Mouse (Mus musculus) limb, embryonic 10.5 days (tissue): ENCODE data around the gene Akap8. TPM values are rescaled to one million over a fixed set of nuclear protein-coding genes. Genes with fewer than 3 reads are reported as not detected.

ENCODE experiments used
- DNase-seq: peaks from one replicate; pipeline ENCODE4 v3.0.0-alpha.2; 2017; ENCODE audit warnings: low spot score
- H3K27ac ChIP-seq: fragments of 300-500 bp; sonication (generic); 2 replicates; pipeline ENCODE4 v1.5.1; 2016; ENCODE audit warnings: mild to moderate bottlenecking
- H3K27me3 ChIP-seq: fragments of 300-500 bp; sonication (generic); 2 replicates; pipeline ENCODE4 v1.6.1; 2016; ENCODE audit warnings: low read depth, mild to moderate bottlenecking; ENCODE audit not compliant: poor library complexity, severe bottlenecking
- H3K36me3 ChIP-seq: fragments of 300-500 bp; sonication (generic); 2 replicates; pipeline ENCODE4 v1.6.1; 2016; ENCODE audit warnings: mild to moderate bottlenecking, moderate library complexity
- H3K4me1 ChIP-seq: fragments of 300-500 bp; sonication (generic); 2 replicates; pipeline ENCODE4 v1.6.1; 2016
- H3K4me3 ChIP-seq: fragments of 300-500 bp; sonication (generic); 2 replicates; pipeline ENCODE4 v1.5.1; 2016; ENCODE audit warnings: mild to moderate bottlenecking, moderate library complexity
- H3K9me3 ChIP-seq: fragments of 300-500 bp; sonication (generic); replicated peaks from 2 replicates; pipeline ENCODE4 v1.6.1; 2016; ENCODE audit warnings: mild to moderate bottlenecking
- WGBS: fragments of 180-500 bp; shearing (Covaris S2); methylation state at CpG from one replicate; pipeline ENCODE4 v1.1.7; 2016; 5-methylcytosine and 5-hydroxymethylcytosine counted together
- polyA plus RNA-seq: library from polyadenylated mRNA; unstranded; fragments of >200 nt; fragmentation: Nextera tagmentation; extraction: Ambion mirVana; gene quantifications from 2 replicates; pipeline ENCODE4 v1.2.1, GENCODE M21; 2016

Akap8 gene
- polyA plus RNA-seq, 1 experiment from 2014 or later, result 157 TPM

DNA sequence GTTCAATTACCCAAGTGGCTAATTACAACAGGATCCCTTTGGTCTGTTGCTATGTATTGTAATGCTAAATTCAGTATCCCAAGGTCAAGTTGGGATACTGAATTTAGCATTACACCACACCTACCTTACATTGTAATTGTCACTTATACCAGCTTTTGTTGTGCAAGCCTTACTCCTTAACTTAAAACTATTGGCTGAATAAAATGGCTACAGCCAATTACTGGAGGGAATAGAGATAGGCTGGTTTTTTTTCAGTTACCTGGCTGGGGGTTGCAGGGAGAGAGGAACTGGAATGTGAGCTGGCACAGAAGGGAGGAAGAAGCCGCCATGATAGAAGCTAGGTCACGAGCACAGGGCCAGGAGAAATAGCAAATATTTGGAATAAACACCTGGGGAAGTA, 25.1 kb downstream of the Akap8 start:
- H3K27ac ChIP-seq, result no peak overlapping the region
- 93% methylated on average over 2 of the region's 2 CpGs for WGBS
- H3K27me3 ChIP-seq, result no peaks in the 10 kb centered on the region
- DNase-seq, result no peak
- 0 out of 2 replicates have a peak, but pooled peaks cover 3% of the 10 kb centered on the region for H3K4me1 ChIP-seq
- no peaks in the 10 kb centered on the region for H3K36me3 ChIP-seq
- H3K4me3 ChIP-seq, result no peak overlapping the region
- H3K9me3 ChIP-seq, result no peaks in the 10 kb centered on the region

DNA sequence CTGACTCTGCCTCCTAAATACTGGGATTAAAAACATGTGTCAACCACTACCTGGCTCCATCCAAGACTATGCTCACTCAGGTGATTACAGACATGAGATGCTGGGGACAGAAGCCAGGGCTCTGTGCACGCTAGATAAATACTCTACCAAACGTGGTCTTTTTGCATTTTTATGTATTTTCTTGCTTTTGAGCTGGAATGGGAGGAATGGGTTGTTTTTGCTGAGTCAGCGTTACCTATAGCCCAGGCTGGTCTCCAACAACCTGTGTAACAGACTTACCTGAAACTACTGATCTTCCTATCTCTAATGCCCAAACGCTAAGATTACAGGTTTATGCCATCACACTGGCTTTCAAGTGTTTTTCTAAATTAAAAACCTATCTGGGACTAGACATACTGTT, 25.9 kb downstream of the Akap8 start:
- H3K4me1 ChIP-seq, result 0 out of 2 replicates have a peak, but pooled peaks cover 3% of the 10 kb centered on the region
- no peaks in the 10 kb centered on the region for H3K27me3 ChIP-seq
- no peaks in the 10 kb centered on the region for H3K9me3 ChIP-seq
- H3K4me3 ChIP-seq, result no peak overlapping the region
- no peak for DNase-seq
- no peak overlapping the region for H3K27ac ChIP-seq
- WGBS, result 85% methylated on average over 4 of the region's 4 CpGs
- H3K36me3 ChIP-seq, result no peaks in the 10 kb centered on the region

DNA sequence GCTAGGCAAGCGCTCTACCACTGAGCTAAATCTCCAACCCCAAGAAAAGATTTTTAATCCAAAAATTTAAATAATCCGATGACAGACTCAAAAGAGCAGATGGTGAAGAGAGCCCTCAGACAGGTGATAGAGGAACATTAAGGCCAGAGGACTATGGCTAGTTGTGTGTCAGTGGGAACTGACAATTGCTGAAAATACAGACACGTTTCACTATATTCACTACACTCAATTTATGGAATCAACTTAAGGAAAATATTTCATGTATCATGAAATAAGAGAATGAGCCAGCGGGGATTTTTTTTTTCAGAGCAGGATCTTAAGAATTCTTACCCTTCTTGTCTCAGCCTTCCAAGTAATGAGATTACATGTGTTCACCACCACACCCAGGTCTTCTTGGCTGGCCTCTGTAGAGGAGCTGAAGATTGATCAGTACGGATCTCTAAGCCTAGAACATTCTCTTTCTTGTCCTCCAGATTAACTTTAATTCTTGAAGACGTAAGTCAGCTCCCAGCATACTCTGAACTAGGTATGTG, 35.8 kb downstream of the Akap8 start:
- no peaks in the 10 kb centered on the region for H3K9me3 ChIP-seq
- peak overlapping the region; percentile 87 for H3K4me3 ChIP-seq
- DNase-seq, result no peak
- peaks cover 22% of the 10 kb centered on the region; the same call in 1 of the 2 replicates for H3K4me1 ChIP-seq
- H3K27me3 ChIP-seq, result no peaks in the 10 kb centered on the region
- 56% methylated on average over 6 of the region's 6 CpGs for WGBS
- H3K27ac ChIP-seq, result peak overlapping the region; percentile 99
- peaks cover 7% of the 10 kb centered on the region; the same call in 1 of the 2 replicates for H3K36me3 ChIP-seq

DNA sequence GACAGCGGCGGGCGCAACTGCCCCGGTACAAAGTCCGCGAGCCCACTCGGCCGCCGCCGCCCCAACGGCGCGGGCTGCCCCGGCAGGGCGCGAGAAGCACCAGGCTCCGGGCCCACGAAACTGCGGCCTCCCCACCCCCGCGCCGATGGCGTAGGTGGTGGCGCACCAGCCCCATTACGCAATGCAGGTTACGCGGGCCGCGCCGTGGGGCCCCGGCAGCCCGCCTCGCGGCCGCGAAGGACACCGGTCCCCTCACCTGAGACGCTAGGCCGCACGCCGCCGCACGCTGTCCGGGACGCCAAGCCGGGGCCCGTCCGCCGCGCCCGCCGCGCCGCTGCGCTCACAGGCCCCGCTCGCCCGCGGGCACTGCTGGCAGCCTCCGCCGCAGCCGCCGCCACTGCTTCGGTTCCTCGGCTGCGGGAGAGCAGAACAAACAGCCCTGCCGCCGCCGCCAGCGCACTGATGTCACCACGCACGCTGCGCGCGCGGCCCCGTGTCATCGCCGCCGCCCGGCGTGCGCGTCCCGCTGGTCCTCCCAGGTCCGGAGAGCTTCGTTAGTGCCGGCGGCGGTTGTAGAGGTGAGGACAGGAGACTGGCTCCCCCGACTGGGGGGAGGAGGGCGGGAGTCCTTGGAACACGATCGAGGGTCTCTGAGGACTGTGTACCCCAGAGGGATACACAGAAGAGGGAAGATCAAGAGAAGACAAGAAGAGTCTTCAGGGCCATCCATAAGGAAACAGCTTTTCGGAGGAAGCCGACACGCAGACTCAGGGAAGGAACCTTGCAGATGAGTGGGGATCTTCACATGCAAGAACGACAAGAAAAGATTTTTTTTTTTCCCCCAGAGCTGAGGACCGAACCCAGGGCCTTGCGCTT, 36.5 kb downstream of the Akap8 start, which contains the start of gene Brd4:
Gene Brd4, minus strand, starts transcription at position 461 of the 876 bp plus-strand sequence.
- WGBS, result under 1% methylated on average over 100 of the region's 100 CpGs
- no peaks in the 10 kb centered on the region for H3K9me3 ChIP-seq

DNA sequence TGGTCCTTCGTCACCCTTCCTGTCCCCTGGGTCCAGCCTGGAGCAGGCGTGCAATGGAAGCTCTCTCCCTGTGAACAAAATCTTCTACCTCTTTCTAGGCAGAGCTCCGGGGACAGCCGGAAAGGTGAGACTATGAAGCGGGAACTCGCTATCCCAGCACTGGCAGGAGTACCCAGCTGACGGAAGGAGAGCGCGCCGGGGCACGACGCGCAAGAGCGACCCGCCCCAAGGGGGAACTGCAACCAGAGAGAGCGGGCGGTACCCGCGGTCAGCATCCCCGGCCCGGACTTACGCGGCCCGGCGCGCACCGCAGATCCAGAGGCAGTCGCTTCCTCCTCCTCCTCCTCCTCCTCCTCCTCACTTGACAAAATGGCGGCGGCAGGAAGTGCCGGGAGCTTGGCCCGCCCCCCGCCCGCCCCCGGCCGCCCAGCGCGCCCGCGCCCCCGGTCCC, 37.2 kb downstream of the Akap8 start:
- peak; percentile 78 for DNase-seq
- H3K9me3 ChIP-seq, result no peaks in the 10 kb centered on the region

More for the DNA sequence above, 36.5 kb downstream of the Akap8 start, which contains the start of gene Brd4:
- Histone ChIP-seq H3K4me1 (peaks cover 22% of the 10 kb centered on the region; the same call in 1 of the 2 replicates), H3K4me3 (peak within 1 kb of the TSS; percentile 87), H3K27ac (peak within 1 kb of the TSS; percentile 99), H3K27me3 (no peaks in the 10 kb centered on the region), H3K36me3 (peaks cover 10% of the 10 kb centered on the region)
- peak; percentile 98 for DNase-seq

DNA sequence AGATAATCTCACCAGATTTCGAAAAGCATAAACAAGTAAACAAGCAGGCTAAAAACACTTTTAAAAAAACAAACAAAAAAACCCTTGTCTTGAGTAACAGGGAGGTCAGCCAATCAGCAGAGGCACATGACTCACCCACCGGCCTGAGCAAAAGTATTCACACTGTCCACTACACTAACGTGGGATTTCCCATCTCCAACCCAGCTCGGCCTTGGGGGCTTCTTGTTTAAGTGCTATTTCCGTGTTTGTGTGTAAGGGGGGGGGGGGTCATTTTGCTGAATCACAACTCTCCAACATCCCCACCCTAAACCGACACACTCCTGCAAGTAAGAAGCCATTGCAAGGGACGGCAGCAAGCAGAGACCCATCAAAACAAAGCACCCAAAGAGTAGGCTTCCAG, 37.7 kb downstream of the Akap8 start:
- Histone ChIP-seq H3K27me3 (no peaks in the 10 kb centered on the region), H3K36me3 (peaks cover 15% of the 10 kb centered on the region), H3K27ac (peak overlapping the region; percentile 99), H3K4me3 (peak overlapping the region; percentile 87), H3K4me1 (peaks cover 22% of the 10 kb centered on the region; the same call in 1 of the 2 replicates), H3K9me3 (no peaks in the 10 kb centered on the region)
- WGBS, result 8% methylated on average over 7 of the region's 7 CpGs
- peak; percentile 54 for DNase-seq

More for the DNA sequence above, 37.2 kb downstream of the Akap8 start:
- peak overlapping the region; percentile 87 for H3K4me3 ChIP-seq
- 0% methylated on average over 31 of the region's 41 CpGs for WGBS
- peaks cover 22% of the 10 kb centered on the region; the same call in 1 of the 2 replicates for H3K4me1 ChIP-seq
- peak overlapping the region; percentile 99 for H3K27ac ChIP-seq
- H3K27me3 ChIP-seq, result no peaks in the 10 kb centered on the region
- peaks cover 14% of the 10 kb centered on the region for H3K36me3 ChIP-seq

DNA sequence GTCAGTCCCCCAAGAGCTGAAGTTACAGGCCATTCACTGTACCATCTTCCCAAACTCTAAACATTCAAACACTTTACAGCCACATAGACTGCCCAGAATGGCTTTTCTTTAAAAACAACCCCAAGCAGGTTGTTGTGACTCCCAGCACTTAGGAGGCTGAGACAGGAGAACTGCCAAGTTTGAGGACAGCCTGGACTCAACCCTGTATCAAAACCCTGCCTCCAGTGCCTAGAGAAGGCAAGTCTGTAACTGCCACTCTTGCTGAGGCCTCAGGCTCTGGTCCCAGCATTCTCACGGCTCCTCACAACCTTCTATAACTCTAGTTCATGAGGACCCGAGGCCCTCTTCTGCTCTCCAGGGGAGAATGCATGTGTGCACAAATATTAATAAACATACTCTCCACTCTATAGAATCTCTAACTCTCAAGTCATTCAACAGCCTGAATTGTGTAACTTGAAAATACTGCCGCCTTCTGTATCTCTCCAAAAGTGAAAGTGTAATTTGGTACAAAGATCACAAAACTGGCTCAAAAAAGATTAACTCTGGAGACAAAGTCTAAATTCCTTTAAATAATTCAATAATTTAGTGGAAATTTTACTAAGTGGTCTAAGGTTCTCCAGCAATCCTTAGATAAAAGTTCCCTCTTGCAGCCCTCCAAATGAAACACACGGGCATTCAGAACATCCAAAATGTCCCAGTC, 39.3 kb downstream of the Akap8 start:
- H3K36me3 ChIP-seq, result peaks cover 15% of the 10 kb centered on the region
- H3K4me1 ChIP-seq, result peaks cover 22% of the 10 kb centered on the region; the same call in 1 of the 2 replicates
- no peak overlapping the region for H3K27ac ChIP-seq
- H3K9me3 ChIP-seq, result no peaks in the 10 kb centered on the region
- no peak for DNase-seq
- WGBS, result 93% methylated on average over 4 of the region's 4 CpGs
- no peaks in the 10 kb centered on the region for H3K27me3 ChIP-seq
- no peak overlapping the region for H3K4me3 ChIP-seq

DNA sequence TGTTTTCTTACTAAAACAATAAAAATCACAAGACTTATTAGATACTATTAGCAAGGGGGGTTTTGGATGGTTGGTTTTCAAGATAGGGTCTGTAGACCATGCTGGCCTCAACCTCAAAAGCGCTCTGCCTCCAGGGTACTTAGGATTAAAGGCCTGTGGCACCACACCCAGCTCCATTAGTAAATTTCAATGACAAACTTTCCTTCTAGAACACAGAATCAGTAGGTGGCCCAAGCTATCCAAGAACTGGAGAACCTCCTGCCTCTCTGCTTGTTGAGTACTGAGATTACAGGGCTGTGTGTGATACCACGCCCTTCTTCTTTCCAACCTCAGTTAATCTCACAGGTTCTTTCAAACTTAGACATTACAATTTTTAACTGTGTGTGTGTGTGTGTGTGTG, 39.9 kb downstream of the Akap8 start:
- WGBS, result 95% methylated on average over 2 of the region's 2 CpGs
- no peak overlapping the region for H3K27ac ChIP-seq

DNA sequence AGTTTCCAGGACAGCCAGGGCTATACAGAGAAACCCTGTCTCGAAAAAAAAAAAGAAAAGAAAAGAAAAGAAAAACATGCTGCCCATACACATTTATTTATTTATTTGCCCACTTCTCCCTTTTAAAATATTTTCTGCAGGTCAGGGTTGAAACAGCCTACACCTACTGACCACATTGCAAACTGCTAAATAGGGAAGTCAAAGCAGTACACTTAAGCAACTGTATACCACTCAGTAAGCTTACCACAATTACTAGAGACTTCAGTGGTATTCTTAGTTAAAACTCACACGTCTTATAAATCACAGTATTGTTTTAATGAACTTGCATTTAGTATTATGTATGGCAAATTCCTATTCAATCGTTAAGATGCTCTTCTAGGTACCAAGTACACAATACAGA, 40.5 kb downstream of the Akap8 start:
- H3K36me3 ChIP-seq, result peaks cover 15% of the 10 kb centered on the region
- no peak overlapping the region for H3K4me3 ChIP-seq
- no peaks in the 10 kb centered on the region for H3K9me3 ChIP-seq
- 86% methylated on average over 3 of the region's 3 CpGs for WGBS
- peaks cover 22% of the 10 kb centered on the region; the same call in 1 of the 2 replicates for H3K4me1 ChIP-seq
- no peak overlapping the region for H3K27ac ChIP-seq
- no peaks in the 10 kb centered on the region for H3K27me3 ChIP-seq
- no peak for DNase-seq

More for the DNA sequence above, 39.9 kb downstream of the Akap8 start:
- H3K4me3 ChIP-seq, result no peak overlapping the region
- no peaks in the 10 kb centered on the region for H3K27me3 ChIP-seq
- H3K36me3 ChIP-seq, result peaks cover 15% of the 10 kb centered on the region
- H3K9me3 ChIP-seq, result no peaks in the 10 kb centered on the region
- no peak for DNase-seq
- peaks cover 22% of the 10 kb centered on the region; the same call in 1 of the 2 replicates for H3K4me1 ChIP-seq

DNA sequence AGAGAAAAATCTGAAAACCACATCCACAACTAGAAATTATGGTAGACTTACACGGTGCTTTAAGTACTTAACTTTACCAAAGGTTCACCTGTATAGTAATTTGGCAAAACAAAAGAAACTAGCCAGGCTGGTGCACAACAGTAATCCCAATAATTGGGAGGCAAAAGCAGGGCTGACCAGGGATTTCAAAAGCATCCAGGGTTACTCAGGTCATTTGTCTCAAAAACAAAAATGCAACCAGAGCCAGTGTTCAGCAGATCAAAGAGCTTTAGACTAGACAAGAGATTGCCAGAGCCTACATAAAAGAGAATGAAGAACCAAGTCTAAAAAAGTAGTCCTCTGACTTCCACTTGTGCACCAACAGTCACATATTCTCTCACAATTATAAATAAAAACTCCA, 43.8 kb downstream of the Akap8 start:
- H3K4me3 ChIP-seq, result no peak overlapping the region
- H3K27me3 ChIP-seq, result no peaks in the 10 kb centered on the region
- WGBS, result 80% methylated on average over 1 of the region's 1 CpGs
- DNase-seq, result no peak
- H3K27ac ChIP-seq, result no peak overlapping the region
- peaks cover 8% of the 10 kb centered on the region; the same call in 1 of the 2 replicates for H3K4me1 ChIP-seq
- no peaks in the 10 kb centered on the region for H3K9me3 ChIP-seq
- peaks cover 15% of the 10 kb centered on the region for H3K36me3 ChIP-seq

DNA sequence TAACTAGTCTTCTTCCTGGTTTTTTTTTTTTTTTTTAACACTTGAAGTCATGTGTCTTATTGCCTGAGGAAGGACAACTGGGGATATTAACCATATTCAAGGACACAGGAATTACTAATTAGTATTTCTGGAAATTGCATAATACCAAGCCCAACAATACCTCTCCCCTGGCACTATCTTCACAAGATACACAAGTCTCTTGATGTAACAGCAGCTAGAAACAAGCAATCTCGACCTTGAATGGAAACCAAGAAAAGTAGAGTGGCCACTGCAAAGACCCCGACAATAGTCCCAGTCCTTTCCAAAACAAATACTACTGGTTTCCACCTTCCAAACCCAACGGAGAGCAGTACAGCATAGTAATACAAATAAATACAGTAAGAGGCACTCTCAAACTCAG, 45.5 kb downstream of the Akap8 start:
- Histone ChIP-seq H3K9me3 (no peaks in the 10 kb centered on the region), H3K27me3 (no peaks in the 10 kb centered on the region), H3K4me3 (no peak overlapping the region), H3K36me3 (peaks cover 12% of the 10 kb centered on the region), H3K27ac (no peak overlapping the region), H3K4me1 (no peaks in the 10 kb centered on the region)
- no peak for DNase-seq
- WGBS, result 87% methylated on average over 3 of the region's 3 CpGs

DNA sequence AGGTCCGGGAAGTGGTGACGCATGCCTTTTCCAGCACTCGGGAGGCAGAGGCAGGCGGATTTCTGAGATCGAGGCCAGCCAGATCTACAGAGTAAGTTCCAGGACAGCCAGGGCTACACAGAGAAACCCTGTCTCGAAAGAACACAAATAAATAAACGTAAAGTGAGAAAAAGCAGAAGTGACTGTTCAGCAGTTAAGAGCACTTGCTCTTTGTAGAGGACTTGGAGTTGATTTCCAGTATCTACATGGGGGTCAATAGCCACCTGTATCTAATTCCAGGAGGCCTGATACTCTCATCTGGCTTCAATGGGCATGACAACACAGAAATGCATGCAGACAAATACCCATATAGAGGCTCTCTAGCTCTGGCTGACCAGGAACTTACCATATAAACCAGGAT, 51.9 kb downstream of the Akap8 start:
- Histone ChIP-seq H3K4me1 (no peaks in the 10 kb centered on the region), H3K27ac (no peak overlapping the region), H3K27me3 (no peaks in the 10 kb centered on the region), H3K9me3 (no peaks in the 10 kb centered on the region), H3K4me3 (no peak overlapping the region), H3K36me3 (peaks cover 32% of the 10 kb centered on the region)
- DNase-seq, result no peak
- 95% methylated on average over 7 of the region's 7 CpGs for WGBS
